Mouse (Mus musculus) midbrain, embryonic 15.5 days (tissue): Measurements from ENCODE around the gene Poc5. TPM values are rescaled to one million over a fixed set of nuclear protein-coding genes. Genes with fewer than 3 reads are reported as not detected.

Source experiments
- ATAC-seq: fragments of 200-750 bp; cut with Nextera tagmentation; replicated peaks from 2 replicates; pipeline ENCODE4 v1.8.0; 2017; ENCODE audit warnings: moderate TSS enrichment
- H3K27ac ChIP-seq: fragments of 300-500 bp; sonication (generic); 2 replicates; pipeline ENCODE4 v1.5.1; 2015; ENCODE audit warnings: mild to moderate bottlenecking, inconsistent platforms
- H3K27me3 ChIP-seq: fragments of 300-500 bp; sonication (generic); replicated peaks from 2 replicates; pipeline ENCODE4 v1.6.1; 2015; ENCODE audit warnings: inconsistent platforms
- H3K36me3 ChIP-seq: fragments of 300-500 bp; sonication (generic); replicated peaks from 2 replicates; pipeline ENCODE4 v1.6.1; 2015; ENCODE audit warnings: inconsistent platforms
- H3K4me1 ChIP-seq: fragments of 300-500 bp; sonication (generic); 2 replicates; pipeline ENCODE4 v1.6.1; 2015; ENCODE audit warnings: inconsistent platforms
- H3K4me2 ChIP-seq: fragments of 300-500 bp; sonication (generic); 2 replicates; pipeline ENCODE4 v1.6.1; 2015; ENCODE audit warnings: inconsistent platforms, mild to moderate bottlenecking, moderate library complexity
- H3K4me3 ChIP-seq: fragments of 300-500 bp; sonication (generic); 2 replicates; pipeline ENCODE4 v1.5.1; 2015; ENCODE audit warnings: mild to moderate bottlenecking, inconsistent platforms
- H3K9ac ChIP-seq: fragments of 300-500 bp; sonication (generic); 2 replicates; pipeline ENCODE4 v1.6.1; 2015; ENCODE audit warnings: mild to moderate bottlenecking, inconsistent platforms
- H3K9me3 ChIP-seq: fragments of 300-500 bp; sonication (generic); 2 replicates; pipeline ENCODE4 v1.6.1; 2016; ENCODE audit warnings: inconsistent platforms
- WGBS: fragments of 180-500 bp; shearing (Covaris S2); methylation state at CpG from one replicate; pipeline ENCODE4 v1.1.7; 2015; ENCODE audit warnings: mixed read lengths; 5-methylcytosine and 5-hydroxymethylcytosine counted together
- microRNA-seq: library from miRNA; unstranded; fragments of <30 nt; microRNA quantifications from one replicate; pipeline ENCODE4, GENCODE M21; 2016
- polyA plus RNA-seq: library from polyadenylated mRNA; unstranded; fragments of >200 nt; fragmentation: Nextera tagmentation; extraction: Ambion mirVana; gene quantifications from 2 replicates; pipeline ENCODE4 v1.2.1, GENCODE M21; 2015

Gene Poc5
- polyA plus RNA-seq, 1 experiment from 2014 or later, result 19.5 TPM

- 77% methylated on average over 1 of the region's 1 CpGs for WGBS
- H3K36me3 ChIP-seq, result no peaks in the 10 kb centered on the region
- no peaks in the 10 kb centered on the region for H3K9me3 ChIP-seq
- no peak overlapping the region for H3K27ac ChIP-seq
- no peak for ATAC-seq
- no peak overlapping the region for H3K4me2 ChIP-seq
- no peaks in the 10 kb centered on the region for H3K4me1 ChIP-seq
- no peak overlapping the region for H3K4me3 ChIP-seq
- H3K27me3 ChIP-seq, result no peaks in the 10 kb centered on the region
- H3K9ac ChIP-seq, result no peak overlapping the region
Observed at GRCm38 (mm10) chr13:96462644-96463043, 74.5 kb downstream of the Poc5 start.

GRCm38 (mm10) chr13:96465315-96465714 is 77.2 kb downstream of the Poc5 start:
- H3K27me3 ChIP-seq, result no peaks in the 10 kb centered on the region
- no peak overlapping the region for H3K27ac ChIP-seq
- no peak overlapping the region for H3K9ac ChIP-seq
- no peaks in the 10 kb centered on the region for H3K9me3 ChIP-seq
- no peak overlapping the region for H3K4me2 ChIP-seq
- H3K4me3 ChIP-seq, result no peak overlapping the region
- no peak for ATAC-seq
- 62% methylated on average over 5 of the region's 5 CpGs for WGBS
- H3K4me1 ChIP-seq, result no peaks in the 10 kb centered on the region
- H3K36me3 ChIP-seq, result no peaks in the 10 kb centered on the region

Small RNA genes within 50 kb of the gene (microRNA-seq; reads per million reads assigned to microRNA genes)
- not detected for gene Gm25213

Other genes starting within 250 kb of the Poc5 start
- not detected in 2 replicates for gene Ankdd1b, start 82.9 kb downstream of the Poc5 start, polyA plus RNA-seq
- not detected in 2 replicates for gene Gm17622, start 102.4 kb downstream of the Poc5 start, polyA plus RNA-seq
- gene Polk, start 154.3 kb downstream of the Poc5 start, polyA plus RNA-seq, result 7.0 and 7.6 TPM in 2 replicates
- 7.7 and 9.2 TPM in 2 replicates for gene Col4a3bp, start 154.3 kb downstream of the Poc5 start, polyA plus RNA-seq